Mouse (Mus musculus) heart, postnatal 25 days (tissue): ENCODE data around the gene Tmem251. TPM values are rescaled to one million over a fixed set of nuclear protein-coding genes. Genes with fewer than 3 reads are reported as not detected.

Experiments
- total RNA-seq, 2 experiments: library from RNA; stranded (reverse); gene quantifications; 2 replicates each; pipeline ENCODE4 v1.2.3; 2021

Gene Tmem251
- total RNA-seq, 2 experiments from 2014 or later = 3.3 to 3.9 TPM

Other genes with a start within 250 kb of the Tmem251 start
- gene Chga, start 188.8 kb upstream of the Tmem251 start, total RNA-seq = not detected
- 1 to 10 TPM; 8.3 to 8.9 TPM for gene Itpk1, start 38.8 kb upstream of the Tmem251 start, total RNA-seq
- 1 to 10 TPM; 7.3 to 7.9 TPM for gene Moap1, start 101 bp upstream of the Tmem251 start, total RNA-seq
- gene Gm28051, start 14.0 kb downstream of the Tmem251 start, total RNA-seq = not detected
- 10 to 100 TPM; 10.8 to 11.7 TPM for gene Gon7, start 14.0 kb downstream of the Tmem251 start, total RNA-seq
- gene Ubr7, start 14.2 kb downstream of the Tmem251 start, total RNA-seq = 10 to 100 TPM; 24.4 to 25.3 TPM
- gene Gm20604, start 14.9 kb downstream of the Tmem251 start, total RNA-seq = 1 to 10 TPM; 3.8 to 4.9 TPM
- gene Btbd7, start 134.7 kb downstream of the Tmem251 start, total RNA-seq = 10 to 100 TPM; 24.7 to 28.6 TPM
- gene Cox8c, start 155.6 kb downstream of the Tmem251 start, total RNA-seq = not detected
- under 1 TPM; 0.06 to 0.13 TPM for gene Unc79, start 205.1 kb downstream of the Tmem251 start, total RNA-seq